Mouse (Mus musculus): ENCODE measurements around the gene Ptprg.

DNA sequence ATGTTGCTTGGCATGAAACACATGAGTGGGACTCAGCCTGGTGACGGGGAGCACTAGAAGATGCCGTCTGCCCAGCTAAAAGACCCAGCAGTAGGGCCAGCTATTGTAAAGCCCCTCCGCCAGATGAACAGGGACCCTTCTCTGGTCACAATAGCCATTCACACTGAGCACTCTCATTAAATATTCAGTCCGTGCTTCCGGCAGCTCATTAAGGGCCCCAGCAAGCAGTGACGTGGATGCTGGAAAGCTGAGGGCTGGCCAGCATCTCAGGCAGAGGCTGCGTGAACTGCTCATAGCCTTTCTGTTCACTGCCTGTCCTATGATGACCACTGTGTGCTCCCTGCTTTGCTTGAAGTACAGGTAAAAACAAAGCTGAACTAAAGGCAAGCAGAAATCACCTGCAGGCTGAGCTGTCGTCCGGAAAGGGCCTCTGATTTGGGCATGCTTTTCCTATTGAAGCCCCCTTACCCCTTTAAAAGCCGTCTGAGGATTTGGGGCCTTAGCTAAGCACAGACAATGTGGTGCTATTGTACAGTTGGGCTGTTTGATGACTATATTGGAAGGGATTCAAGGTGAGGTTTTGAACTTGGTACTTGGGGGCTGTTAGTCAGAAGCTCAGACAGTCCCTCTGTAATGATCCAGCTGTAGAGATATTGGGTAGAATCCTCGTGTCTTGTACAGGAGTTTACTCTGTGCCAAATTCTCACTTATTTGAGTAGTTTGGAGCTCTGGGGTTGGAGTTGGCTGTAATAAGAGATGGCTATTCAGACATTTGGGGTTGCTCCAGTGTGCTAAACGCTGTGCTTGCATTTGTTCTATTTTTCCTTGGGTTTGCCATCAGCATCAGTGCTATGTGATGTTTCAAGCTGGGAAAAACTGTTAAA, 636.6 kb downstream of the Ptprg start:
- TF ChIP-seq CTCF (IDR thresholded peaks at IDR 0.05; ENCODE audit: low read depth): no peak
- TF ChIP-seq EP300 (IDR thresholded peaks at IDR 0.05; ENCODE audit: low read depth): no peak
